Mouse (Mus musculus): ENCODE results near the gene Dlg2. TPM values are rescaled to one million over a fixed set of nuclear protein-coding genes. Genes with fewer than 3 reads are reported as not detected.

The Dlg2 gene
- polyA plus RNA-seq, 1 experiment from 2014 or later = 28.5 TPM

- H3K4me1 ChIP-seq (replicated peaks) = 0 out of 2 replicates have a peak, but pooled peaks cover 5% of the 10 kb centered on the region
- H3K9me3 ChIP-seq = no peaks in the 10 kb centered on the region
- H3K9ac ChIP-seq = no peak overlapping the region
- no peak overlapping the region for H3K4me3 ChIP-seq
- H3K27ac ChIP-seq (replicated peaks) = no peak overlapping the region
- H3K36me3 ChIP-seq = no peaks in the 10 kb centered on the region
- no peak for ATAC-seq (ENCODE audit: low FRiP score, low read depth)
- H3K4me2 ChIP-seq = no peak overlapping the region
- 74% methylated on average over 2 of the region's 2 CpGs for WGBS
- no peaks in the 10 kb centered on the region for H3K27me3 ChIP-seq
These were observed 1213.4 kb downstream of the Dlg2 start for GRCm38 (mm10) chr7:91689829-91690228.

DNA sequence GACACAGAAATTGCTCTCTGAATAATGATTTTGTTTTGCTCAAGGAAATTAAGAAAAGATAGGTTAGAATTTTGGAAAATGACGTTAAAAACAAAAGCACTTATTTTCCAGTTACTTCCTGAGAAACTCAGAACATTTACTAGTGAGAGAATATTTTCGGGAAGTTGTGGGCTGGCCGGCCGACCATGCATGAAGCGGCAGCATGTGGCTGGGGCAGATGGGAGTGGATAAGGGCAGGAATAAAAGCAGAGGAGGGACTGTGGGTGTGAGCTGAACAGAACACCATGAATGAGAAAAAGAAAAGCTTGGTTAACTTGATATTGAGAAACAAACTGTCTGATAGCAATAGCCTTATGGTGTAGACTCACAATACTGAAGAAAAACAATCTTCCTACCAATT is 1233.4 kb downstream of the Dlg2 start:
- Histone ChIP-seq H3K4me1 (replicated peaks) (no peaks in the 10 kb centered on the region), H3K9me3 (no peaks in the 10 kb centered on the region), H3K4me3 (no peak overlapping the region), H3K36me3 (no peaks in the 10 kb centered on the region), H3K27ac (replicated peaks) (no peak overlapping the region), H3K27me3 (no peaks in the 10 kb centered on the region), H3K9ac (no peak overlapping the region), H3K4me2 (no peak overlapping the region)
- no peak for ATAC-seq (ENCODE audit: low FRiP score, low read depth)
- 70% methylated on average over 5 of the region's 5 CpGs for WGBS

- WGBS = 88% methylated on average over 6 of the region's 6 CpGs
- H3K9me3 ChIP-seq = no peaks in the 10 kb centered on the region
- no peak for ATAC-seq (ENCODE audit: low FRiP score, low read depth)
These were observed 1234.7 kb downstream of the Dlg2 start for GRCm38 (mm10) chr7:91711184-91711583.

DNA sequence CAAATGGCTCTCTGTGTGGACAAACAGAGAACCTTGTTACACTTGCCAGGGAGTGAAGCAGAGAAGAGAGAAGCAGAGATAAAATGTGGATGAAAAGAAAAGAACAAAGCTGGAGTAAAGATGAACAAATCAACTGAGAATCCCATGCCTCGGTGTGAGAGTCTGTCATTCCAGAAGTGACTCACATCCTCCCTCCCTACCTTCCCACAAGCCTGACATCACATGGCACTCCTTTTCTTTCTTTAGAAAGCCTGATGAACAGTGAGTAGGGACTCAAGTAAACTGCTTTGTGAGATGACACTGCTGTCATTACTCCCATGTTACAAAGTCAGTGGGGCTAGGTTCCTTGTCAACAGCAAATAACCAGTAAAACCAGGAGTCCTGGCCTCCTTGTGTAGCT is 1239.3 kb downstream of the Dlg2 start:
- WGBS = 82% methylated on average over 1 of the region's 1 CpGs
- no peaks in the 10 kb centered on the region for H3K4me1 ChIP-seq (replicated peaks)

More at GRCm38 (mm10) chr7:91711184-91711583, 1234.7 kb downstream of the Dlg2 start:
- Histone ChIP-seq H3K27me3 (no peaks in the 10 kb centered on the region), H3K27ac (replicated peaks) (no peak overlapping the region), H3K4me2 (no peak overlapping the region), H3K9ac (no peak overlapping the region), H3K4me1 (replicated peaks) (no peaks in the 10 kb centered on the region), H3K4me3 (no peak overlapping the region), H3K36me3 (no peaks in the 10 kb centered on the region)

DNA sequence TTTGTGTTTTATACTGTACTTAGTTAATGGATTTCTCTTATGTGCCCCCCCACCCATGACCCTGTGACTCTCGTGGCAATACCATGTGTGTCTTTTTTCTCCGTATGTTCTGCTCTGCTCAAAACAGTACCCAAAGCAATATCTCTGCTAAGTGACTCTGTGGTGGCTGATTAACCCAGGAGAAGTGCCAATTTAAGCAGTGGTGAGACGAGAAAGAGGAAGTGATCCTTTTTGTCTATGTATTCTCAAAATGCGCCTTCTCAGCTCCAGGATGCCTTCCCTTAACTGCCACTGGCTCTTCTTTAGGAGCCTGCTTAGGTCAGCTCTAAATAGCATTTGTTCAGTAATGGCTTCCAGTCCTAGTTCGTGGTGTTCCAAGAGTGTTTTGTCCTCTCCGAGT is 1240.2 kb downstream of the Dlg2 start:
- H3K4me1 ChIP-seq (replicated peaks) = no peaks in the 10 kb centered on the region
- no peaks in the 10 kb centered on the region for H3K9me3 ChIP-seq
- 79% methylated on average over 6 of the region's 6 CpGs for WGBS
- H3K9ac ChIP-seq = no peak overlapping the region
- no peak overlapping the region for H3K4me3 ChIP-seq
- H3K4me2 ChIP-seq = no peak overlapping the region
- no peaks in the 10 kb centered on the region for H3K27me3 ChIP-seq
- no peak for ATAC-seq (ENCODE audit: low FRiP score, low read depth)
- H3K27ac ChIP-seq (replicated peaks) = no peak overlapping the region
- H3K36me3 ChIP-seq = no peaks in the 10 kb centered on the region

More for the DNA sequence above, 1239.3 kb downstream of the Dlg2 start:
- H3K36me3 ChIP-seq = no peaks in the 10 kb centered on the region
- H3K9ac ChIP-seq = no peak overlapping the region
- H3K9me3 ChIP-seq = no peaks in the 10 kb centered on the region
- H3K4me3 ChIP-seq = no peak overlapping the region
- no peak overlapping the region for H3K4me2 ChIP-seq
- ATAC-seq (ENCODE audit: low FRiP score, low read depth) = no peak
- no peak overlapping the region for H3K27ac ChIP-seq (replicated peaks)
- H3K27me3 ChIP-seq = no peaks in the 10 kb centered on the region

GRCm38 (mm10) chr7:91720318-91720717 is 1243.8 kb downstream of the Dlg2 start:
- Histone ChIP-seq H3K9me3 (no peaks in the 10 kb centered on the region), H3K9ac (no peak overlapping the region), H3K4me2 (no peak overlapping the region), H3K4me1 (replicated peaks) (no peaks in the 10 kb centered on the region), H3K27me3 (no peaks in the 10 kb centered on the region), H3K27ac (replicated peaks) (no peak overlapping the region), H3K36me3 (no peaks in the 10 kb centered on the region), H3K4me3 (no peak overlapping the region)
- ATAC-seq (ENCODE audit: low FRiP score, low read depth) = no peak

GRCm38 (mm10) chr7:91724397-91724796 is 1247.9 kb downstream of the Dlg2 start:
- Histone ChIP-seq H3K4me2 (no peak overlapping the region), H3K9ac (no peak overlapping the region), H3K9me3 (no peaks in the 10 kb centered on the region), H3K4me1 (replicated peaks) (no peaks in the 10 kb centered on the region), H3K4me3 (no peak overlapping the region), H3K27ac (replicated peaks) (no peak overlapping the region), H3K36me3 (no peaks in the 10 kb centered on the region), H3K27me3 (no peaks in the 10 kb centered on the region)
- ATAC-seq (ENCODE audit: low FRiP score, low read depth) = no peak
- WGBS = 92% methylated on average over 5 of the region's 5 CpGs

GRCm38 (mm10) chr7:91740748-91741147 is 1264.3 kb downstream of the Dlg2 start:
- Histone ChIP-seq H3K4me2 (no peak overlapping the region), H3K9ac (no peak overlapping the region), H3K9me3 (no peaks in the 10 kb centered on the region), H3K27me3 (no peaks in the 10 kb centered on the region), H3K4me1 (replicated peaks) (no peaks in the 10 kb centered on the region), H3K36me3 (no peaks in the 10 kb centered on the region), H3K27ac (replicated peaks) (no peak overlapping the region), H3K4me3 (no peak overlapping the region)
- ATAC-seq (ENCODE audit: low FRiP score, low read depth) = no peak
- WGBS = 93% methylated on average over 3 of the region's 3 CpGs

DNA sequence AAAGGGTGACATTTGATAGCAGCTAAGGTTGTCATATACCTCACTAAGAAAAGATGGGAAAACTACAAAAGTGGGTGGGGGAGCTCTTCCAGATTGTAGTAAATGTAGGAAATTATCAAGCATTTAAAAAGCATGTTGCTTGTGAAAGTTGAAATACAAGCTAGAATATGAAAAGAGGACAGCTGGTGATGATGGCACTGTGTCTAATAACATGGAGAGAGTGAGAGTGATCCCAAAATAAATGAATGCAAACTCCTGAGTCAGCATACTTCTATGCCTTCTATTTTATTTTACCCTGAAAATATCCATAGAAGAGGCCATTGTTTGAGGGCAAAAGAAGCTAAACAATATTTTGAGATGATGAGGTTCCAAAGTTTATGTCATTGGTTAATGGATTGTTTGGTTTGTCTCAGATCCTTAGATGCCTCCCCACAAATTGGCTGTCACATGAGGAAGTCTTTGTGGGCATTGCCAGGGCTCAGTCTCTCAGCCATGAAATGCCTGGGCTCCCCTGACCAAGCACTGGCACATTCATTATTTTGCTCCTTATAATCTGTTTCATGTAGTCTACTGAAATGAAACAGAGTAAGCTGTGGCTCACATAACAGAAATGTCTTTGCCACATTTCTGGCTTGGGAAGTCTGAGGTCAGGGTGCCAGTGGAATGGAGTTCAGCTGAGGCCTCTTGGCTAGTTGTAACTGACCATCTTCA is 1276.8 kb downstream of the Dlg2 start:
- no peaks in the 10 kb centered on the region for H3K9me3 ChIP-seq

DNA sequence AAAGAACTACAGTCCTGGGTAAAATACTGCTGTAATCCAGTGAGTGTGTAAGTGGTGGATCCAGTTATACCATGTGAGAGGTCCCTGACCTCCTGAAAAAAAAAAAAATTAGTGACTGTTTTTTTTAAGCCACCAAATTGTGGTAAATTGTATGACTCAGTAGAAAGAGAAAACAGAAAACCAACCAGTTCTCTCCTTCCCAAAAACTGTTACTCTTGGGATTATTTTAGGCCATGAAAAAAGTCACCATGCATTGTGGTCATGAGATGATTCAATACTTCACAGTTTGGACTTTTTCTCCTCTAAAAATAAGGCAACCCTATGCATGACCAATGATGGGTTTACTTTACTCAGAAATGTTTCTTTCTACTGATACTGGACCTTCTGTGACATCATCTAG is 1291.2 kb downstream of the Dlg2 start:
- Histone ChIP-seq H3K4me2 (no peak overlapping the region), H3K36me3 (no peaks in the 10 kb centered on the region), H3K9ac (no peak overlapping the region), H3K27ac (replicated peaks) (no peak overlapping the region), H3K27me3 (no peaks in the 10 kb centered on the region), H3K4me1 (replicated peaks) (no peaks in the 10 kb centered on the region), H3K9me3 (no peaks in the 10 kb centered on the region), H3K4me3 (no peak overlapping the region)
- ATAC-seq (ENCODE audit: low FRiP score, low read depth) = no peak

More for the DNA sequence above, 1276.8 kb downstream of the Dlg2 start:
- H3K4me2 ChIP-seq = no peak overlapping the region
- no peak overlapping the region for H3K4me3 ChIP-seq
- H3K36me3 ChIP-seq = no peaks in the 10 kb centered on the region
- H3K9ac ChIP-seq = no peak overlapping the region
- ATAC-seq (ENCODE audit: low FRiP score, low read depth) = no peak
- no peaks in the 10 kb centered on the region for H3K4me1 ChIP-seq (replicated peaks)
- H3K27ac ChIP-seq (replicated peaks) = no peak overlapping the region
- H3K27me3 ChIP-seq = no peaks in the 10 kb centered on the region

GRCm38 (mm10) chr7:91778673-91779072 is 1302.2 kb downstream of the Dlg2 start:
- Histone ChIP-seq H3K4me3 (no peak overlapping the region), H3K36me3 (no peaks in the 10 kb centered on the region), H3K27ac (replicated peaks) (no peak overlapping the region), H3K4me1 (replicated peaks) (no peaks in the 10 kb centered on the region), H3K9me3 (no peaks in the 10 kb centered on the region), H3K9ac (no peak overlapping the region), H3K4me2 (no peak overlapping the region), H3K27me3 (no peaks in the 10 kb centered on the region)
- ATAC-seq (ENCODE audit: low FRiP score, low read depth) = no peak

- no peaks in the 10 kb centered on the region for H3K4me1 ChIP-seq (replicated peaks)
- H3K27ac ChIP-seq (replicated peaks) = no peak overlapping the region
- 69% methylated on average over 2 of the region's 2 CpGs for WGBS
- H3K36me3 ChIP-seq = no peaks in the 10 kb centered on the region
- H3K4me3 ChIP-seq = no peak overlapping the region
- H3K4me2 ChIP-seq = no peak overlapping the region
- H3K9ac ChIP-seq = no peak overlapping the region
- H3K9me3 ChIP-seq = no peaks in the 10 kb centered on the region
- H3K27me3 ChIP-seq = no peaks in the 10 kb centered on the region
- ATAC-seq (ENCODE audit: low FRiP score, low read depth) = no peak
These were observed 1308.1 kb downstream of the Dlg2 start for GRCm38 (mm10) chr7:91784617-91785016.

GRCm38 (mm10) chr7:91785445-91785844 is 1309.0 kb downstream of the Dlg2 start:
- Histone ChIP-seq H3K4me2 (no peak overlapping the region), H3K4me1 (replicated peaks) (no peaks in the 10 kb centered on the region), H3K27ac (replicated peaks) (no peak overlapping the region), H3K4me3 (no peak overlapping the region), H3K27me3 (no peaks in the 10 kb centered on the region), H3K9ac (no peak overlapping the region), H3K9me3 (no peaks in the 10 kb centered on the region), H3K36me3 (no peaks in the 10 kb centered on the region)
- 74% methylated on average over 5 of the region's 5 CpGs for WGBS
- no peak for ATAC-seq (ENCODE audit: low FRiP score, low read depth)
